Mouse (Mus musculus) heart, adult 2 months (tissue): ENCODE data around the gene Syce3. TPM values are rescaled to one million over a fixed set of nuclear protein-coding genes. Genes with fewer than 3 reads are reported as not detected.
A peak's percentile ranks its signal among the peaks of the same experiment; 100 is the strongest.

ENCODE experiments used
- DNase-seq, 2 experiments: peaks; one replicate each; pipeline ENCODE4 v3.0.0; 2021
- H3K27ac ChIP-seq: fragments of 200-600 bp; 2 replicates; pipeline ENCODE4 v1.8.1; 2022
- H3K27me3 ChIP-seq: fragments of 200-500 bp; 2 replicates; pipeline ENCODE4 v1.6.1; 2012; ENCODE audit warnings: mild to moderate bottlenecking, low read length, inconsistent platforms, mixed read lengths; ENCODE audit not compliant: control insufficient read depth, insufficient read depth
- H3K36me3 ChIP-seq: fragments of 200-500 bp; 2 replicates; pipeline ENCODE4 v1.6.1; 2012; ENCODE audit warnings: low read length, inconsistent platforms; ENCODE audit not compliant: control insufficient read depth, insufficient read depth
- H3K4me1 ChIP-seq: fragments of 200-500 bp; 2 replicates; pipeline ENCODE4 v1.6.1; 2011; ENCODE audit warnings: low read length; ENCODE audit not compliant: control insufficient read depth, insufficient read depth
- H3K4me3 ChIP-seq: fragments of 200-600 bp; 2 replicates; pipeline ENCODE4 v1.8.1; 2022
- H3K79me2 ChIP-seq: fragments of 200-500 bp; replicated peaks from 2 replicates; pipeline ENCODE4 v1.6.1; 2012; ENCODE audit warnings: mild to moderate bottlenecking, inconsistent platforms, low read length, moderate library complexity, mixed read lengths; ENCODE audit not compliant: control insufficient read depth, insufficient read depth
- H3K9ac ChIP-seq: fragments of 200-500 bp; 2 replicates; pipeline ENCODE4 v1.6.1; 2012; ENCODE audit warnings: low read depth, mild to moderate bottlenecking, control low read depth, inconsistent platforms, low read length, mixed read lengths
- CTCF ChIP-seq: fragments of 200-600 bp; IDR thresholded peaks from 2 replicates; pipeline ENCODE4 v1.8.1; 2022; ENCODE audit warnings: antibody characterized with exemption, mild to moderate bottlenecking, moderate library complexity
- EP300 ChIP-seq: fragments of 200-500 bp; IDR thresholded peaks from 2 replicates; pipeline ENCODE4 v1.6.1; 2011; ENCODE audit warnings: low read depth, low read length, control low read depth; ENCODE audit not compliant: insufficient read depth
- POLR2A ChIP-seq: fragments of 200-500 bp; IDR thresholded peaks from 2 replicates; pipeline ENCODE4 v1.6.1; 2011; ENCODE audit warnings: mild to moderate bottlenecking, low read depth, low read length, control low read depth; ENCODE audit not compliant: insufficient read depth
- WGBS: fragments of 180-500 bp; shearing (Covaris S2); methylation state at CpG from one replicate; pipeline ENCODE4 v1.1.7; 2018; 5-methylcytosine and 5-hydroxymethylcytosine counted together
- intact Hi-C: fragments of 180-260 bp; cut with DNase I; formaldehyde crosslinking; loops from one replicate; pipeline ENCODE4 v1.15.1; 2025
- polyA plus RNA-seq: library from polyadenylated mRNA; depleted of rRNA; stranded (reverse); fragments of >200 nt; gene quantifications from 2 replicates; pipeline ENCODE4 v1.2.3, GENCODE M21; 2012
- total RNA-seq, 2 experiments: library from RNA; stranded (reverse); gene quantifications; 2 replicates each; pipeline ENCODE4 v1.2.3; 2021

The Syce3 gene
- total and polyA plus RNA-seq, 3 experiments, result not detected

GRCm38 (mm10) chr15:89390081-89390480 is 20.2 kb downstream of the Syce3 start:
- TF ChIP-seq EP300, result no peak
- no peak for TF ChIP-seq POLR2A
- TF ChIP-seq CTCF, result no peak
- Histone ChIP-seq H3K36me3 (no peaks in the 10 kb centered on the region), H3K27ac (no peak overlapping the region)

GRCm38 (mm10) chr15:89387127-89387526 is 23.2 kb downstream of the Syce3 start:
- Histone ChIP-seq H3K27me3 (no peaks in the 10 kb centered on the region; the same call in 1 of the 2 replicates), H3K4me3 (no peak overlapping the region), H3K9ac (no peak overlapping the region), H3K36me3 (no peaks in the 10 kb centered on the region), H3K79me2 (no peaks in the 10 kb centered on the region), H3K4me1 (no peaks in the 10 kb centered on the region), H3K27ac (no peak overlapping the region)
- DNase-seq, result no peak
- intact Hi-C loops, result no loop called here
- 33% methylated on average over 12 of the region's 12 CpGs for WGBS
- TF ChIP-seq EP300, result no peak
- TF ChIP-seq CTCF, result no peak
- TF ChIP-seq POLR2A, result no peak

More at GRCm38 (mm10) chr15:89390081-89390480, 20.2 kb downstream of the Syce3 start:
- WGBS, result 94% methylated on average over 10 of the region's 10 CpGs
- Histone ChIP-seq H3K27me3 (no peaks in the 10 kb centered on the region; the same call in 1 of the 2 replicates), H3K9ac (no peak overlapping the region), H3K4me3 (no peak overlapping the region), H3K4me1 (no peaks in the 10 kb centered on the region), H3K79me2 (no peaks in the 10 kb centered on the region)
- no peak for DNase-seq
- intact Hi-C loops, result no loop called here

GRCm38 (mm10) chr15:89384617-89385016 is 25.7 kb downstream of the Syce3 start, which contains the start of gene Klhdc7b:
Gene Klhdc7b (plus strand): TSS chr15:89384917.
- no peaks in the 10 kb centered on the region for H3K79me2 ChIP-seq
- no peaks in the 10 kb centered on the region; the same call in 1 of the 2 replicates for H3K27me3 ChIP-seq
- no peak within 1 kb of the TSS for H3K9ac ChIP-seq
- intact Hi-C loops, result no loop called here
- no peaks in the 10 kb centered on the region for H3K4me1 ChIP-seq
- TF ChIP-seq CTCF (no peak), POLR2A (no peak), EP300 (no peak)
- DNase-seq, result no peak
- no peaks in the 10 kb centered on the region for H3K36me3 ChIP-seq
- 82% methylated on average over 7 of the region's 7 CpGs for WGBS
- no peak within 1 kb of the TSS for H3K27ac ChIP-seq
- H3K4me3 ChIP-seq, result no peak within 1 kb of the TSS

GRCm38 (mm10) chr15:89379429-89379828 is 30.9 kb downstream of the Syce3 start:
- intact Hi-C loops, result loop anchor here (10.0 kb wide), 1 partner anchor 235 kb away; the partner anchor contains the start of genes Mapk11 and Mapk12
- Histone ChIP-seq H3K4me3 (peak overlapping the region; percentile 62), H3K79me2 (no peaks in the 10 kb centered on the region), H3K27me3 (0 out of 2 replicates have a peak, but pooled peaks cover 2% of the 10 kb centered on the region), H3K27ac (peak overlapping the region; percentile 87), H3K9ac (no peak overlapping the region), H3K4me1 (no peaks in the 10 kb centered on the region), H3K36me3 (no peaks in the 10 kb centered on the region)
- no peak for TF ChIP-seq EP300
- no peak for TF ChIP-seq CTCF
- TF ChIP-seq POLR2A, result no peak
- peak; percentile 28 to 59 for DNase-seq
- 18% methylated on average over 10 of the region's 10 CpGs for WGBS

GRCm38 (mm10) chr15:89378831-89379401 is 31.4 kb downstream of the Syce3 start, which contains the start of gene Odf3b:
Gene Odf3b (minus strand): TSS chr15:89379282.
- H3K9ac ChIP-seq, result peak within 1 kb of the TSS; percentile 35
- intact Hi-C loops, result loop anchor here (10.0 kb wide), 1 partner anchor 234 kb away; the partner anchor contains the start of genes Mapk11 and Mapk12
- under 1% methylated on average over 32 of the region's 33 CpGs for WGBS
- no peak for TF ChIP-seq EP300
- peak; percentile 45; the same call in 1 of the 2 replicates for TF ChIP-seq POLR2A
- 0 out of 2 replicates have a peak, but pooled peaks cover 2% of the 10 kb centered on the region for H3K27me3 ChIP-seq
- H3K4me1 ChIP-seq, result no peaks in the 10 kb centered on the region
- DNase-seq, result peak; percentile 72
- H3K79me2 ChIP-seq, result no peaks in the 10 kb centered on the region
- peak within 1 kb of the TSS; percentile 62 for H3K4me3 ChIP-seq
- H3K27ac ChIP-seq, result peak within 1 kb of the TSS; percentile 87
- no peaks in the 10 kb centered on the region for H3K36me3 ChIP-seq
